Mouse (Mus musculus) 3T3-L1 (cell line): ENCODE measurements around the gene Palm2.

Experiments
- DNase-seq: peaks from one replicate; pipeline ENCODE4 v3.0.0-alpha.2; 2015; ENCODE audit warnings: low read depth, low spot score

Palm2 gene

GRCm38 (mm10) chr4:57513241-57513933 is 79.3 kb downstream of the Palm2 start:
- DNase-seq: no peak

DNA sequence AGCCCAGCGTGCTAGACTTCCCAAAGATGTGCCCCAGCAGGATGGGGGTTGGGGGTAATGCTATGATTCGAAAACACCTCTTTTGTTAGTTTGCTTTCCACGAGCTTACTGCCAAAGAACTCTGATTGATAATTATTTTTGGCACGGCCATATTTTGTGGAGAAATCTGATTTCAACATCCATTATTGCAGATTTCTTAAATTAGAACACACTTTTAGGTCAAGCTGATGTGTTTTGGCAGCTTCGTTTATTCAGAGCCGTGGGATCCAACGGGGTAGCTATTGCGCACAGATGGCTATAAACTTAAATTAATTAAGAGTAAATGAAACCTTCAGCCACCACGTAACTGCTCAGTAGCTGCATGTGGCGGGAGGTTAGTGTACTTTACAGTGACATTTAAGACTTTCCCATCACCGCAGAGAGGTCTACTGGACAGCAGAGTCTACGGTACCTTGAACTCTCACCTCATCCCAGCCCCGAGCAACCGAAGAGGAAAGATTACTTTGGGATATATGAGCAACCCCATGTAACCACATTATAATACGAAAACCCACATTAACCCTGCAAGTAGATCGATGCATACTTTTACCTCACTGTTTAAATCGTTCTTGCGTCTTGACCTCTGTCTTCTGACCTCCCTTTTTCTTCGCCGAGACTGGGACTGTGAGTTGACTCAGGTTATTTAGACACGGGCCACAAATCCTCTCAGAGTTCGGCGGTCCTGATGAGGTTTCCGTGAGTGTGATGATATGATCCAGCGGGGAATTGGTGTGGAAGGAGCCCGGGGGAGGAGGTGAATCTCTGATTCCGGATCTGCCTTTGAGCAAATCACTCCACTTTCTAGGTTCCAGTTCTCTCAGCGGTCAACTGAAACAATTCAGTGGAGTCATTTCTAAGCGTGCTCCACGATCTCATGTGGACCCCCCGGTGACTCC is 80.2 kb downstream of the Palm2 start:
- DNase-seq: no peak

DNA sequence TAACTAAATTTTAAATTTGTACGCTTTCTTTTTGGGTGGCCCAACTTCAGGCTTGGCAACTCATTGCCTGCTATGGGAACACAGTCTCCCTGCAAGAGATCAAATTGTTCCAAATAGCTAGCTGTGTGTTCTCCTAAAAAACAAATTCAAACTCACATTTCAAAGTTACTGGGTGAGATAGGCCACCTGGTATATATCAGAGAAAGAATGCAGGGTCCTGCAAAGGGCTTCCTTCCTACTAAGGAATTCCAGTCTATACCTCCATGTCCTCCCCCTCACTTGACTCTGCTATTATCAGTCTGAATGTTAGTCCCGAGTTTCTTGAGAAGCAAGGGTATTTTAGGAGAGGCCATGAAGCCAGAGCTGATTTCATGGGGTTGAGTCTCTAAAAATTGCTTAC is 81.3 kb downstream of the Palm2 start:
- no peak for DNase-seq

GRCm38 (mm10) chr4:57523456-57523855 is 89.4 kb downstream of the Palm2 start:
- DNase-seq: no peak

DNA sequence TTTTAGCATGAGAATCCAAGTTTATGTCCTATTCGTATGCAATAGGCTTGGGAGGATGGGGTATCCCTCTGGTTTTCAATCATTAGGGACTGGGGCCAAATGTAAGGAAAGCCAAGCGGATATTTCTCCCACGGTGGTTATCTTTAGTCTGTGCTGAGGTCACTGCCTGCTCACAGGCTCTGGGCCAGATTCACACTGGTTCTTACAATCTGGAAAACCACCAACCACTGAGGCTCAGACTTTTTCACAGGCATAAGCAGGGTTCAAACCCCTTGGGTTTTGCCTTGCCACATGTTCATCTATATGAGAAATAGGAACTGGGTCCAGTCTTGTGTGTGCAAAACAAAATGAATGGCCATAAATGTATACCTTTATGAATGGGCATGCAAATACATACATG is 90.4 kb downstream of the Palm2 start:
- DNase-seq: no peak

GRCm38 (mm10) chr4:57525221-57526011 is 91.4 kb downstream of the Palm2 start:
- no peak for DNase-seq

- no peak for DNase-seq
Observed at GRCm38 (mm10) chr4:57528296-57528695, 94.2 kb downstream of the Palm2 start.

GRCm38 (mm10) chr4:57533686-57534085 is 99.6 kb downstream of the Palm2 start:
- DNase-seq: no peak

DNA sequence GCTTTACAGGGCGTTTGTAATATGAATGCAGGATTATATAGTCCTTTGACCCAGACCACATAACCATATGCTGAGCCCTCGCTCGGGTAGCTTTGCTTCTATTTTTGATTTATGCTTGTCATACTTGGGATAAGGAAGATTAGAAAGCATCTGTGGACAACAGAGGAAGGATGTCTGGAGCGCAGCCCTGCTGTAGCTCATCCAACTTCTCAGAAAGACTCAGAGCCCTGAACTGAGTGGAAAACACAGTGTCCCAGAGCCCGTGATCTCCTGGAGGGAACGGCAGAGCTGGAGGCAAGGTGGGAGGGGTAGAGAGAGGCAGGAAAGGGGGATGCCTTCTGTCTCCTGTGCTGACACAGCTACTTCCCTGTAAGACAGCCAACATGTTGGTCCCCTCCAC is 100.2 kb downstream of the Palm2 start:
- no peak for DNase-seq

DNA sequence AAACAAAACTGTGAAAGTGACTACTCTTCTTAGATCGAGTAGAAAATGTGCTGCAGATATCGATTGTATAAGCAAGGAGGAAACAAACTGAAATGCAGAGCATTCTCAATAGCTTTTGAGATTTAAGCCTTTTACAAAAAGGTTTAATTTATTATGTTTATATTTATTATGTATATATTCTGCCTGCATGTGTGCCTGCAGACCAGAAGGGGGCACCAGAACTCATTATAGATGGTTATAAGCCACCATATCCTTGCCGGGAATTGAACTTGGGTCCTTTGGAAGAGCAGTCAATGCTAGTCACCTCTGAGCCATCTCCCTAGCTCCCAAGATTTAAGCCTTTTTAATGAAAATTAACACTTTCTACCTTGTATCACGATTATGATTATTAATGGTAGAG is 101.0 kb downstream of the Palm2 start:
- no peak for DNase-seq

GRCm38 (mm10) chr4:57538029-57538688 is 104.1 kb downstream of the Palm2 start:
- peak; percentile 81 for DNase-seq

DNA sequence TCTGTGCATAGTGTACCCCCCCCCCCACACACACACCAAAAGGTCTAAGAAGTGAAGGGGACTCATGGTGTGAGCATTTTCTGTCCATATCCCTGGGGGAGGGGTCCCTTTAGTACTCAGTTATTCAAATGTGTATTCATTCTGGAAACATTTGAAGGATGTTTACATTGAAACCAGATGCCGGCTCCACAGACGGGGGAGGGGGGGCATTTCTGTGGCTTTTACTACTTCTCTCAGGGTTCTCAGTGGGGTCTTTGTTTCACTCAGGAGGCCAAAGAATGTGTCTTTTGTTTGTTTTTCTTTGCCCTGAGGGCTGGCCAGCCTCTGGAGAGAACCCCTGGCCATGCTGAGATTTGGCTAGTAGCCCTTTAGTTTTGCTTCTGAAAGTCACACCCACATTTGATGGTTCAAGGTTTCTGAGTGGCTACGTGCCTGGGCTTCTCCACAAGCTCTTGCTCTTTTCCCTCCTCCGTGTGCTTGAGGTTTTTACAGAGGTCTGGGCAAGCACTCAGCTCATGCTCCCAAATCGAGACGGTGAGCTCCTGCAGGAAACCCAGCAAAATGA is 109.7 kb downstream of the Palm2 start:
- peak; percentile 99 for DNase-seq

- no peak for DNase-seq
Observed at GRCm38 (mm10) chr4:57547785-57548184, 113.7 kb downstream of the Palm2 start.

- peak; percentile 93 for DNase-seq
Observed at GRCm38 (mm10) chr4:57550216-57550615, 116.2 kb downstream of the Palm2 start.

DNA sequence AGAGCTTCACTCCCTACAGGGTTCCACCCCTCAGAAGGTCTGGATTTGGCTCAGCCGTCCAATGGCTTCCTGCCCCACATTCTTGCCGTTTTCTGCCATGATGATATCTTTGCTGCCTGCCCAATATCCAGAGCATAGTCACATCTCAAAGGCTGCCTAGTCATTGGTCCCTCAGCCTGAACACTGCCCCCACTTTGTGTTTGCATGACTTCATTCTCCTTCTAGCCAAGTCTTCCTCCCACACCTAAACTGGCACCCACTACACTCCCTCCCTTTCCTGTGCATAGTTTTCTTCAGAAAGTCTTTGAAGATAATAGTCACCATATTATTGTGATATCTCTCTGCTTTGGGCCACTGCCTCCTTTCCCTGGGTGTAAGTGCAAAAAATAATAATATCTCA is 123.1 kb downstream of the Palm2 start:
- DNase-seq: no peak

GRCm38 (mm10) chr4:57559438-57559837 is 125.4 kb downstream of the Palm2 start:
- DNase-seq: peak; percentile 57

GRCm38 (mm10) chr4:57560010-57560409 is 126.0 kb downstream of the Palm2 start:
- DNase-seq: peak; percentile 91

DNA sequence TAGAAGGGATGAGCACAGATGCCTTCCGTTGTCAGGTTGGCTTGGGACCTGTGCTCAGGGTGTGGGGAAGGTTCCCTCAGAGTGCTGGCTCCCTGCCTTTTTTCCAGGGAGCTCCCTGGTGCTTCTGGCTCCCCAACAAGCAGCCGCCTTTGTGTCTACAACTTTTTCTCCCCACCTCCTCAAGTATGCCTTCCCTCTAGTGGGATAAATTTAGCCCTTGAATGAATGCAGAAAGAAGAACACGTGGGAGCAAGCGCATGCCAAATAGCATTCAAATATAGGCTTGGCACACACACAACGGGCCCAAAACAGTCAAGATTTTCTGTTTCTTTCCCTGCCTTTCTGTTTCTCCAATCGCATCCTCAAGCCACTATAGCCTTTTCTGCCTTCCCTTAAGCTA is 127.0 kb downstream of the Palm2 start:
- DNase-seq: no peak

- no peak for DNase-seq
Observed at GRCm38 (mm10) chr4:57565283-57565682, 131.2 kb downstream of the Palm2 start.

GRCm38 (mm10) chr4:57565811-57566210 is 131.8 kb downstream of the Palm2 start:
- DNase-seq: no peak

DNA sequence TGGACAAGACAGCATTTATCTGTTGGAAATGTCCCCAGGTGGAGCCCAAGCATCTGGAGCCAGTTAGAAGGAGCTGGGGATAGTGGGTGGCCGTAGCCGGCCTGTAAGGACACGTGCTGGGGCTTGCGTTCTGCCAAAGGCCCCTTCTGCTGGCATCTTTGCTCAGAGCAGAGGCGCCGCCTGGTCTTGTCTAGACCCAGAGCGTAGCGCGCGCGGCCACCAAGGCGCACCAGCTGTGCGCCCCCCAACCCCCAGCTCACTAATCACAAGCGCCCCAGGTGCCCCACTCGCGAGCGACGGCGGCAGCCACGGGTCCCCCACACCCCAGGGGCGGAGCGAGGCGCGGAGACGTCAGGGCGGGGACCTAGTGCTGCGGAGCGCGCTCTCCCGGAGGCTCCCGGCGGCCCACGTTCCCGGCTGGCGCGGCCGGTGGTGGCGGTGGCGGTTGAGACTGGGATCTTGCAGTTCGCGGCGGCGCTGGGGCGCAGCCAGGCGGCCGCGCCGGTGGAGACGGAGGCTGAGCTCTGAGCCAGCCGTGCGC is 133.7 kb downstream of the Palm2 start, which contains the start of gene Pakap:
TSS of gene Pakap (plus strand) at position 514 of the 541 bp plus-strand sequence.
- peak; percentile 53 for DNase-seq
